Mouse (Mus musculus): ENCODE results near the gene Axin2. TPM values are rescaled to one million over a fixed set of nuclear protein-coding genes. Genes with fewer than 3 reads are reported as not detected.
A peak's percentile ranks its signal among the peaks of the same experiment; 100 is the strongest.

Axin2 gene
- total and polyA plus RNA-seq, 2 experiments from 2014 or later = 0.90 to 2.8 TPM

GRCm38 (mm10) chr11:108952343-108952742, 32.2 kb downstream of the Axin2 start:
- peak; percentile 49 for DNase-seq (ENCODE audit: low spot score)
- Histone ChIP-seq H3K4me3 (ENCODE audit: low read depth, low read length) (no peak overlapping the region), H3K4me1 (ENCODE audit: control insufficient read depth, insufficient read depth) (no peaks in the 10 kb centered on the region), H3K4me2 (ENCODE audit: low read depth, low read length) (no peak overlapping the region), H3K27me3 (ENCODE audit: control insufficient read depth, insufficient read depth, low read length) (no peaks in the 10 kb centered on the region), H3K9me3 (replicated peaks; ENCODE audit: control insufficient read depth, low read length) (no peaks in the 10 kb centered on the region), H3K9ac (replicated peaks; ENCODE audit: low read depth, low read length) (no peak overlapping the region), H3K27ac (ENCODE audit: low read depth) (no peak overlapping the region), H3K36me3 (replicated peaks; ENCODE audit: control insufficient read depth, insufficient read depth, low read length) (no peaks in the 10 kb centered on the region)
- WGBS = 23% methylated on average over 5 of the region's 5 CpGs
- TF ChIP-seq EP300 (IDR thresholded peaks at IDR 0.05; ENCODE audit: low read depth) (no peak), CTCF (IDR thresholded peaks at IDR 0.05; ENCODE audit: low read depth) (no peak)
- ATAC-seq (ENCODE audit: insufficient read depth, low read depth) = 0 out of 2 replicates have a peak, but pooled peaks have one; percentile 39

- 90% methylated on average over 4 of the region's 4 CpGs for WGBS
- no peak for DNase-seq (ENCODE audit: low spot score)
- H3K4me2 ChIP-seq (ENCODE audit: low read depth, low read length) = no peak overlapping the region
- ATAC-seq (ENCODE audit: insufficient read depth, low read depth) = no peak
- H3K9me3 ChIP-seq (replicated peaks; ENCODE audit: control insufficient read depth, low read length) = no peaks in the 10 kb centered on the region
- H3K27ac ChIP-seq (ENCODE audit: low read depth) = no peak overlapping the region
- H3K9ac ChIP-seq (replicated peaks; ENCODE audit: low read depth, low read length) = no peak overlapping the region
- no peaks in the 10 kb centered on the region for H3K4me1 ChIP-seq (ENCODE audit: control insufficient read depth, insufficient read depth)
- no peaks in the 10 kb centered on the region for H3K27me3 ChIP-seq (ENCODE audit: control insufficient read depth, insufficient read depth, low read length)
- H3K4me3 ChIP-seq (ENCODE audit: low read depth, low read length) = no peak overlapping the region
- no peaks in the 10 kb centered on the region for H3K36me3 ChIP-seq (replicated peaks; ENCODE audit: control insufficient read depth, insufficient read depth, low read length)
- no peak for TF ChIP-seq EP300 (IDR thresholded peaks at IDR 0.05; ENCODE audit: low read depth)
- TF ChIP-seq CTCF (IDR thresholded peaks at IDR 0.05; ENCODE audit: low read depth) = no peak
These were observed 35.8 kb downstream of the Axin2 start for GRCm38 (mm10) chr11:108955943-108956342.

GRCm38 (mm10) chr11:108958349-108958748, 38.2 kb downstream of the Axin2 start:
- ATAC-seq (ENCODE audit: insufficient read depth, low read depth) = no peak

GRCm38 (mm10) chr11:108959196-108959595, 39.0 kb downstream of the Axin2 start:
- WGBS = 61% methylated on average over 5 of the region's 5 CpGs
- ATAC-seq (ENCODE audit: insufficient read depth, low read depth) = no peak

More at GRCm38 (mm10) chr11:108958349-108958748, 38.2 kb downstream of the Axin2 start:
- Histone ChIP-seq H3K4me2 (ENCODE audit: low read depth, low read length) (no peak overlapping the region), H3K27me3 (ENCODE audit: control insufficient read depth, insufficient read depth, low read length) (no peaks in the 10 kb centered on the region), H3K36me3 (replicated peaks; ENCODE audit: control insufficient read depth, insufficient read depth, low read length) (no peaks in the 10 kb centered on the region), H3K9me3 (replicated peaks; ENCODE audit: control insufficient read depth, low read length) (no peaks in the 10 kb centered on the region), H3K4me3 (ENCODE audit: low read depth, low read length) (no peak overlapping the region), H3K27ac (ENCODE audit: low read depth) (no peak overlapping the region), H3K9ac (replicated peaks; ENCODE audit: low read depth, low read length) (no peak overlapping the region), H3K4me1 (ENCODE audit: control insufficient read depth, insufficient read depth) (no peaks in the 10 kb centered on the region)
- no peak for TF ChIP-seq CTCF (IDR thresholded peaks at IDR 0.05; ENCODE audit: low read depth)
- TF ChIP-seq EP300 (IDR thresholded peaks at IDR 0.05; ENCODE audit: low read depth) = no peak
- WGBS = 72% methylated on average over 5 of the region's 5 CpGs
- no peak for DNase-seq (ENCODE audit: low spot score)

GRCm38 (mm10) chr11:108961651-108962065, 41.5 kb downstream of the Axin2 start:
- WGBS = 33% methylated on average over 11 of the region's 11 CpGs

More at GRCm38 (mm10) chr11:108959196-108959595, 39.0 kb downstream of the Axin2 start:
- Histone ChIP-seq H3K9me3 (replicated peaks; ENCODE audit: control insufficient read depth, low read length) (no peaks in the 10 kb centered on the region), H3K27me3 (ENCODE audit: control insufficient read depth, insufficient read depth, low read length) (no peaks in the 10 kb centered on the region), H3K9ac (replicated peaks; ENCODE audit: low read depth, low read length) (no peak overlapping the region), H3K36me3 (replicated peaks; ENCODE audit: control insufficient read depth, insufficient read depth, low read length) (no peaks in the 10 kb centered on the region), H3K4me3 (ENCODE audit: low read depth, low read length) (no peak overlapping the region), H3K4me1 (ENCODE audit: control insufficient read depth, insufficient read depth) (no peaks in the 10 kb centered on the region), H3K4me2 (ENCODE audit: low read depth, low read length) (no peak overlapping the region), H3K27ac (ENCODE audit: low read depth) (no peak overlapping the region)
- DNase-seq (ENCODE audit: low spot score) = no peak
- TF ChIP-seq CTCF (IDR thresholded peaks at IDR 0.05; ENCODE audit: low read depth) (no peak), EP300 (IDR thresholded peaks at IDR 0.05; ENCODE audit: low read depth) (no peak)

More at GRCm38 (mm10) chr11:108961651-108962065, 41.5 kb downstream of the Axin2 start:
- no peak overlapping the region for H3K4me2 ChIP-seq (ENCODE audit: low read depth, low read length)
- no peak overlapping the region for H3K27ac ChIP-seq (ENCODE audit: low read depth)
- no peak overlapping the region for H3K9ac ChIP-seq (replicated peaks; ENCODE audit: low read depth, low read length)
- no peaks in the 10 kb centered on the region for H3K36me3 ChIP-seq (replicated peaks; ENCODE audit: control insufficient read depth, insufficient read depth, low read length)
- DNase-seq (ENCODE audit: low spot score) = no peak
- no peak for TF ChIP-seq CTCF (IDR thresholded peaks at IDR 0.05; ENCODE audit: low read depth)
- TF ChIP-seq EP300 (IDR thresholded peaks at IDR 0.05; ENCODE audit: low read depth) = no peak
- no peaks in the 10 kb centered on the region for H3K27me3 ChIP-seq (ENCODE audit: control insufficient read depth, insufficient read depth, low read length)
- no peaks in the 10 kb centered on the region for H3K4me1 ChIP-seq (ENCODE audit: control insufficient read depth, insufficient read depth)
- no peaks in the 10 kb centered on the region for H3K9me3 ChIP-seq (replicated peaks; ENCODE audit: control insufficient read depth, low read length)
- no peak overlapping the region for H3K4me3 ChIP-seq (ENCODE audit: low read depth, low read length)
- no peak for ATAC-seq (ENCODE audit: insufficient read depth, low read depth)

Measured in heart, postnatal 0 days (tissue).